Mouse (Mus musculus) CD8-positive naive resting alpha-beta T cell, adult 2 months (primary cell): ENCODE data around the gene Tulp4.
"Not testable (repeated sequence)": the region's sequence is repeated elsewhere in the genome, so short reads cannot be mapped to it uniquely, and the experiment has no call there.

Experiments used
- DNase-seq, 2 experiments: peaks; one replicate each; pipeline ENCODE4 v3.0.0; 2022; ENCODE audit warnings: low read depth in 2 of 2, low spot score in 2 of 2

Gene Tulp4

DNA sequence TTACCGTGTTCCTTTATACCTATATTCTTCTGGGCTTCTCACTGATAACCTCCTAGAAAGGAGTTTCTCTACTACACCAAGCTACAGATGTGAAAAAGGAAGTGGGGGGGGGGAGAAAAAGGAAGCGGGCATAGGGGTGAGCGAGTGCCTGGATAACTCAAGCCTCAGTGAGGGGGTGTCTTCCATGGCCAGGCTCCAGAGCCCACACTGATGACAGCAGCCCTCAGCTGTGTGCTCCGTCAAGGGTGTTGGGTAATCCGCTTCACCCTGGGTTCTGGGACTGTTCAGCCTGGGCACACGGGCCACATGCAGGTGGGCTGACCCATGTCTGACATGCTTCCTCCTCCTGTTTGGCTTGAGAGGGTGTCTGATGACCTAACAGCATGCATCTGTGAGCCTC, 165.7 kb downstream of the Tulp4 start:
- not testable (repeated sequence) for DNase-seq

DNA sequence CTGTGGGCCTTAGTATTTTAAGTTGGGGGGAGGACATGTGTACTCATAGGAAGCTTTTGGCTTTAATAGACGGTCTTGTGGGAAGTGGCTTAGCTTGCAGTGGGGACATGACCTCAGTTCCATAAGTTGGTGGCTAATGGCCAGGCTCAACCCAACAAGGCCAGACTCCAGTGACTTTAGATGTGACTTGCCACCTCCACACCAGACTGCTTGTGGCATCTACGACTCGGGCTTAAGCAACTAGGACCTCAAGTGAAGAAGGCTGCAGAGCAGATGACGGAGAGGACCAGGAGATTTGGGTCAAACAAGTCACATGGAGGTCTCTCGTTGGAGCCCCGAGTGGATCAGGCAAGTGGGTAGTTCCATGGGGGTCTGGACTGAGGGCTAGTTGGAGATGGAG, 168.5 kb downstream of the Tulp4 start:
- DNase-seq, result not testable (repeated sequence)

DNA sequence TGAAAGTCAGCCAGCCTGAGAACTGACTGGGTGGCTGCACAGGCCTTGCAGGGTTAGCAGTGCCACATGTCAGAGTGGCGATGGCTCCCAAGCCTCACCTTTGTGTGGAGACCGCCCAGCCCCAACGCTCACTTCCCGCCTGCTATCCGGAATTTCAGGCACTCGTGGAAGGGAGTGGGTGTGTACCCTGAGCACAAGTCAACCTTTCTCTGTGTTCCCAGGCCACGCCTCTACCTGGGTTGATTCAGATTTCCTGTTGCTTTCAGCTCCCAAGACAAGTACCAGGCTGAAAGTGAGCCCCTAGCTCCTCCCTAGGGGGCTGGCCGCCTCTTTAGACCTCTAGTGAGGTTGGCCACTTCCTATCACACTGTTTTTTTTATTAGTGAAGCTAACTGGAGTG, 173.0 kb downstream of the Tulp4 start:
- DNase-seq, result not testable (repeated sequence)

GRCm38 (mm10) chr17:6279772-6280171, 173.5 kb downstream of the Tulp4 start:
- DNase-seq, result not testable (repeated sequence)

- not testable (repeated sequence) for DNase-seq
These were observed 174.3 kb downstream of the Tulp4 start for GRCm38 (mm10) chr17:6280513-6280912.

- not testable (repeated sequence) for DNase-seq
These were observed 176.9 kb downstream of the Tulp4 start for GRCm38 (mm10) chr17:6283137-6283536.

GRCm38 (mm10) chr17:6286169-6286568, 179.9 kb downstream of the Tulp4 start:
- not testable (repeated sequence) for DNase-seq

DNA sequence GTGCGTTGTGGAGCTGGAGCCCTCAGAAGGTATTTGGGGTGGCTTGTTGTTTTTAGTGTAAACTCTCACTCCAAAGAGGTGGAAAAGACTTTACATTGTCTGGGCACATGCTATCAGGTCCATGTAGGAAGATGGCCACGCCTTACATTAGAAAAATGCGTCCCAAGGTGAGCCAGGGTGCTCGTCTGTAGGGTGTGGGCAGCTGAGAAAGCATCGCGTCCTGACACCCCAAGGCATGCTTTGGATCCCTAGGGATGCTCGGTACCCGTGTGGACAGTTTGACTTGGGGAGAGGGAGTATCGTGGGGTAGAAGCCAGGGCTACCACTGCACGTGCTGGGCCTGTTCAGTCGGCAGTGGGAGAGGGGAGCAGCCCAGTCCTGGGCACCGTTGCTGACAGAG, 182.8 kb downstream of the Tulp4 start:
- not testable (repeated sequence) for DNase-seq

DNA sequence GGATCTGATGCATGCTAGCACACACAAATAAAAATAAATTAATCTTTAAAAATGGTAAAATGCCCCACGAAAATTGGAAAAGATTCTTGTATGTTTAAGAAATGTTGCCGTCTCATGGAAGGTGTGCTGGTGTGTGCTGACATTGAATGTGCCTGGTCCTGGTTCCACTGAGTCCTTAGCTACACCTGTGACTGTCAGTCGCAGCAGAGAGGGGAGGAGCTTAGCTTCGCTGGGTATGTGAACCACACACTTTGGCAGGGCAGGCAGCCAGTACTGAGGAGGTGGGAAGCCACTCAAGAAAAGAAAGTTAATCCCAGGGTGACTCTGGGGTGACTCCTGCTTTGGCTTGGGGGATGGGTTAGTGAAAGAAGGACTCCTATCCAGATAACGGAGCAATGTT, 187.6 kb downstream of the Tulp4 start:
- DNase-seq, result not testable (repeated sequence)

DNA sequence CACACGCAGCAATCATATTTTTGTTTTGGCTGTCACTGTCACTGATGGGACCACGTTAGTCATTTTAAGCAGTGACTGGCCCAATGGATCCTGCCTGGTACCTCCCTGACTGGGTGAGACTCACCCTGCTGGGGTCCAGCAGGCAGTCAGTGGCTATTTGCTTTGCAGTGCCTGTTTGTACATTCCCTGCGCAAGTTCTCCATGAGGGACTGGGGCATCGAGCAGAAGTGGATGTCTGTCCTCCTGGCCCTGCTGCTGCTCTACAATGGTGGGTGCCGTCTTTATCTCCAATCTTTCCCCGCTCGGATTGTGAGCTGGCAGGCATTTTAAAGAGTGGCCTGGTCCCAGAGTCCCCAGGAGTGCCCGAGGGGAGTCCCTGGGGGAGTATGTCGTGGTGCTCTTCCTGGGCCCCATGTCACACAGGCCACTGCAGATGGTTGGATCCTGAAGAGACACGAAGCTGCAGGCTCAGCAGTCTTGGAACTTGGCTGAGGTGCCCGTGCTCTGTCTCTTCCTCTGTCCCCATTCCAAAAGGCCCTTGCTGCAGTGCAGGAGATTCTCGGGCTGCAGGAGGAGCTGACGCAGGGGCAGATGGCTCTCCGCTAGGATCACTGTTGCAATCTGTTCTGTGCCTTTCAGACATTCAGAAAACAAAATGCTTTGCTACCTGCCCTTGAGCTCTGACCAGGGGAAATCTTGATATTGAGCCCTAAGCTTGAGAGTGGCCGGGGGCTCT, 191.0 kb downstream of the Tulp4 start:
- DNase-seq, result not testable (repeated sequence)

GRCm38 (mm10) chr17:6300190-6300863, 194.1 kb downstream of the Tulp4 start:
- not testable (repeated sequence) for DNase-seq
